Mouse (Mus musculus) heart, adult 2 months (tissue): ENCODE measurements around the gene Zfp12.

Experiments
- CTCF ChIP-seq: fragments of 200-600 bp; IDR thresholded peaks from 2 replicates; pipeline ENCODE4 v1.8.1; 2022; ENCODE audit warnings: antibody characterized with exemption, mild to moderate bottlenecking, moderate library complexity
- EP300 ChIP-seq: fragments of 200-500 bp; IDR thresholded peaks from 2 replicates; pipeline ENCODE4 v1.6.1; 2011; ENCODE audit warnings: low read depth, low read length, control low read depth; ENCODE audit not compliant: insufficient read depth
- POLR2A ChIP-seq: fragments of 200-500 bp; IDR thresholded peaks from 2 replicates; pipeline ENCODE4 v1.6.1; 2011; ENCODE audit warnings: mild to moderate bottlenecking, low read depth, low read length, control low read depth; ENCODE audit not compliant: insufficient read depth

DNA sequence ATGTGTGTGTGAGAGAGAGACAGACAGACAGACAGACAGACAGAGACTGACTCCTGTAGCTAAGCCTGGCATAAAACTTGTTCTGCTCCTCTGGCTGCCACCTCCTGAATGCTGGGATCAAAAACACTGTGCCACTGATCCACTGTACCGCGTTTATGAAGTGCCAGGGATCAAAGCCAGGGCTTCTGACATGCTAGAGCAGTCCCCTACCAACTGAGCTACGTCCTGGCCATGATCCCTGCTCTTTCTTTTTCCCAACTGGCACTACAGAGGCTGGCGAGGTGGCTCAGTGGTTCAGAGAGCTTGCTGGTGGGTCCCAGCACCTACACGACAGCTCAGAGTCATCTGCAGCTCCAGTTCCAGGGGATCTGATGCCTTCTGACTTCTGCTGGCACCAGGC, 40.8 kb downstream of the Zfp12 start:
- no peak for TF ChIP-seq CTCF
- TF ChIP-seq POLR2A: no peak
- no peak for TF ChIP-seq EP300
